Mouse (Mus musculus) embryonic fibroblast, embryonic 13.5 days (primary cell): ENCODE measurements at regions not wholly inside any gene's neighbourhood (a gene's known extent, or its start where the extent isn't known, plus 50 kb on each side); places are given as distances from the start of the nearest gene placed in this dataset.

ENCODE experiments used
- CTCF ChIP-seq: IDR thresholded peaks from 2 replicates; pipeline ENCODE4 v1.5.1; 2011; ENCODE audit warnings: mild to moderate bottlenecking, control low read depth, low read length, moderate library complexity, borderline replicate concordance; ENCODE audit not compliant: insufficient read depth
- POLR2A ChIP-seq: IDR thresholded peaks from 2 replicates; pipeline ENCODE4 v1.6.1; 2011; ENCODE audit warnings: low read depth, mild to moderate bottlenecking, control low read depth, low read length, moderate library complexity

DNA sequence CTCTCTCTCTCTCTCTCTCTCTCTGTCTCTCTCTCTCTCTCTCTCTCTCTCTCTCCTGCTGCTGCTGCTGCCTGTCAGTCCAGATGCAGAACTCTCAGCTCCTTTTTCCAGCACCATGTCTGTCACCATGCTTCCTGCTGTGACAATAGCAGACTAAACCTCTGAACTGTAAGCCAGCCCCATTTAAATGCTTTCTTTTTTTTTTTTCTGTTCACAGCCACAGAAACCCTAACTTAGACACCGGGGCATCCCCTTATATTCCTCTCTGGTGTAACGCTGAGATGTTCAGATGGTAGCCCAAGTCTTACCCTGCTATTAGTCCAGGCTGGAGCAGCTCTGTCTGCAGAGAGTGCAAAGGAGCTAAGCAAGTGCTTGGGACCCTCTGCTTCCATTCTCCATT is 54.3 kb upstream of the Vash1 start:
- no peak for TF ChIP-seq POLR2A
- TF ChIP-seq CTCF = no peak
